Mouse (Mus musculus) embryonic facial prominence, embryonic 11.5 days (tissue): ENCODE data around the gene Cblb. TPM values are rescaled to one million over a fixed set of nuclear protein-coding genes. Genes with fewer than 3 reads are reported as not detected.

Experiments
- ATAC-seq: fragments of 200-750 bp; cut with Nextera tagmentation; replicated peaks from 2 replicates; pipeline ENCODE4 v1.8.0; 2017; ENCODE audit warnings: low read depth; ENCODE audit not compliant: insufficient number of reproducible peaks, low FRiP score, low TSS enrichment
- DNase-seq: peaks from one replicate; pipeline ENCODE4 v3.0.0-alpha.2; 2015; ENCODE audit warnings: low spot score
- H3K27ac ChIP-seq: fragments of 300-500 bp; sonication (generic); replicated peaks from 2 replicates; pipeline ENCODE4 v1.5.1; 2014; ENCODE audit warnings: mild to moderate bottlenecking, low read depth, low read length, control low read depth
- H3K27me3 ChIP-seq: fragments of 300-500 bp; sonication (generic); 2 replicates; pipeline ENCODE4 v1.6.1; 2014; ENCODE audit warnings: mild to moderate bottlenecking, low read length, moderate library complexity, mixed read lengths; ENCODE audit not compliant: control insufficient read depth, insufficient read depth
- H3K36me3 ChIP-seq: fragments of 300-500 bp; sonication (generic); replicated peaks from 2 replicates; pipeline ENCODE4 v1.6.1; 2014; ENCODE audit warnings: low read depth, mild to moderate bottlenecking, low read length, moderate library complexity, mixed read lengths; ENCODE audit not compliant: control insufficient read depth, insufficient read depth
- H3K4me1 ChIP-seq: fragments of 300-500 bp; sonication (generic); 2 replicates; pipeline ENCODE4 v1.6.1; 2014; ENCODE audit warnings: low read length, mixed read lengths; ENCODE audit not compliant: control insufficient read depth, insufficient read depth
- H3K4me2 ChIP-seq: fragments of 300-500 bp; sonication (generic); 2 replicates; pipeline ENCODE4 v1.6.1; 2014; ENCODE audit warnings: low read depth, mild to moderate bottlenecking, control low read depth, low read length, moderate library complexity
- H3K4me3 ChIP-seq: fragments of 300-500 bp; sonication (generic); 2 replicates; pipeline ENCODE4 v1.5.1; 2014; ENCODE audit warnings: low read depth, low read length, control low read depth
- H3K9ac ChIP-seq: fragments of 300-500 bp; sonication (generic); replicated peaks from 2 replicates; pipeline ENCODE4 v1.6.1; 2014; ENCODE audit warnings: mild to moderate bottlenecking, control low read depth, low read length
- H3K9me3 ChIP-seq: fragments of 300-500 bp; sonication (generic); replicated peaks from 2 replicates; pipeline ENCODE4 v1.6.1; 2016; ENCODE audit warnings: mild to moderate bottlenecking, low read length, inconsistent platforms, mixed read lengths; ENCODE audit not compliant: control insufficient read depth
- WGBS: fragments of 180-500 bp; shearing (Covaris S2); extraction: QIAGEN DNeasy Blood & Tissue Kit; methylation state at CpG from one replicate; pipeline ENCODE4 v1.1.7; 2014; 5-methylcytosine and 5-hydroxymethylcytosine counted together
- polyA plus RNA-seq: library from polyadenylated mRNA; unstranded; fragments of >200 nt; fragmentation: Nextera tagmentation; extraction: Ambion mirVana; gene quantifications from 2 replicates; pipeline ENCODE4 v1.2.1, GENCODE M21; 2014

Gene Cblb
- polyA plus RNA-seq, 1 experiment from 2014 or later: 30.0 TPM

DNA sequence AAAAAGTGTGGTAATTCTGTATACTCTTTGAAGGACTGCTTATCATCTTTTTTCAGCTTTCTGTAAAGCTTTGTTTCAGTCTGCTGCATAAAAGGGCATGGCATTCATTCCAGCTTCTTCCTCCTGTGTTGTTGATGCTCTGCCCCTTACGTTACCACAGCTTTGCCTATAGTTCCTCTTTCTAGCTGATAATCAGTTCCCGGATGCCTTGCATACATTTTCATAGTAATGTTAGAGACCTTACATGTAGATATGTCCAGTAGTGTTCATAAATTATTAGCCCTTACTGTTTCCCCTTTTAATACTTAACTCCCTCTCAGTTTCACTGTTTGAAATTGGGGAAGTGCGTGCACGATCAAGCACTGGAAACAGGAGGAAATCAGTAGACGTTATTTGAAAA is 113.8 kb downstream of the Cblb start:
- H3K9ac ChIP-seq: no peak overlapping the region
- ATAC-seq (no peak), DNase-seq (no peak)
- no peaks in the 10 kb centered on the region for H3K9me3 ChIP-seq
- no peaks in the 10 kb centered on the region; the same call in 1 of the 2 replicates for H3K36me3 ChIP-seq
- H3K4me1 ChIP-seq: no peaks in the 10 kb centered on the region
- H3K27me3 ChIP-seq: no peaks in the 10 kb centered on the region
- H3K4me2 ChIP-seq: no peak overlapping the region
- H3K27ac ChIP-seq: no peak overlapping the region
- H3K4me3 ChIP-seq: no peak overlapping the region
- WGBS: 95% methylated on average over 5 of the region's 5 CpGs

DNA sequence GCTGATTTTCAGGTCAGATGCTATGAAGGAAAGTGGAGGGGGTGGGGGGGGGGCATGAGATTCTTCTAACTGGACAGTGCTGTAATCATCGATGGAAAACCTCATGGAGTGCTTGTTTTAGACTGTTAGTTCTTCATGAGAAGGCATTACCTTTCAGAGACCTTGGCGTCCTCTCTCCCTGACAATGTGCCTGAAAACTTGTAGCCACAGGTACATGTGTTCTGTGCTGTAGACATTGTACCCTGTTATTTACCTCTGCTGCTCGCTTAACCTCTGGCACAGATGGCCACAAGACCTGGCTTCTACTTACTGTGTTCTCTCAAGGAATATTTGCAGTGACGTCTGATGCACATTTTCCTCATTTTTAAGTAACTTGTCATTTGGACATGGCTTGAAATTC is 114.5 kb downstream of the Cblb start:
- ATAC-seq: no peak
- Histone ChIP-seq H3K4me3 (no peak overlapping the region), H3K36me3 (no peaks in the 10 kb centered on the region; the same call in 1 of the 2 replicates), H3K9me3 (no peaks in the 10 kb centered on the region), H3K27me3 (no peaks in the 10 kb centered on the region), H3K9ac (no peak overlapping the region), H3K4me1 (no peaks in the 10 kb centered on the region), H3K4me2 (no peak overlapping the region), H3K27ac (no peak overlapping the region)
- no peak for DNase-seq
- 92% methylated on average over 4 of the region's 4 CpGs for WGBS

DNA sequence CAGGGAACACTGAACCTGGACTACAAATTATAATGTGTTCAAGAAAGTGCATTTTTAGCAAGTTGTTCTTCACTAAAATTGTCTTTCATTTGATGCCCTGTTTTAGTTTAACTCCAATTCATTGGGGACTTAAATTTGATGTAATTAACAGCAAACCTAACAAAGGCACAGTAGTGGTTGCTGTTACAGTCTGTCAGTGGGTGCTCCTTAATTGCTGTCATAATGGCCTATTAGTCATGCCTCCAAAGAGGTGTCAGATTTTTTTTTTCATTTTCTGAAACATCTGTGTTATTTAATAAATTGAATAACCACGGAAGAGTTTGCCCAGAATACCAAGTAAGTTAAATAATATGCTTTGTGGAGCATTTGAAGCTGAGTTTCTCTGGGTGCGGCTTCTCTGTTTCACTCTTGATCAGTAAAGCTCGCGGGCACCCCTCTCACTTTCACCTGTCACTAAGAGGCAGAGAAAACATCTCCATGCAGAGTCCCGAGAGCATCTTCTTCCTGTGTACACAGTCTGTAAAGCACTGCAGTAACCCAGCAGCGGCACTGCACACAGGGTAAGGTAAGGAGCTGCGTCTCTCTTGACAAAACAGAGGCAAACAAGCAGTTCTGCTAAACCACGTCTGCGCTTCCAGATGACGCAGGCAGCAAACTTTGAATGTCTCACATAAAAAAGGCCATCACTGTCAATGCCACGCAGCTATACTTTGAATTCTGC is 116.1 kb downstream of the Cblb start:
- Histone ChIP-seq H3K27me3 (no peaks in the 10 kb centered on the region), H3K4me2 (no peak overlapping the region), H3K9ac (no peak overlapping the region), H3K4me1 (no peaks in the 10 kb centered on the region), H3K36me3 (no peaks in the 10 kb centered on the region; the same call in 1 of the 2 replicates), H3K9me3 (no peaks in the 10 kb centered on the region), H3K4me3 (no peak overlapping the region), H3K27ac (no peak overlapping the region)
- DNase-seq (no peak), ATAC-seq (no peak)
- WGBS: 90% methylated on average over 11 of the region's 11 CpGs

DNA sequence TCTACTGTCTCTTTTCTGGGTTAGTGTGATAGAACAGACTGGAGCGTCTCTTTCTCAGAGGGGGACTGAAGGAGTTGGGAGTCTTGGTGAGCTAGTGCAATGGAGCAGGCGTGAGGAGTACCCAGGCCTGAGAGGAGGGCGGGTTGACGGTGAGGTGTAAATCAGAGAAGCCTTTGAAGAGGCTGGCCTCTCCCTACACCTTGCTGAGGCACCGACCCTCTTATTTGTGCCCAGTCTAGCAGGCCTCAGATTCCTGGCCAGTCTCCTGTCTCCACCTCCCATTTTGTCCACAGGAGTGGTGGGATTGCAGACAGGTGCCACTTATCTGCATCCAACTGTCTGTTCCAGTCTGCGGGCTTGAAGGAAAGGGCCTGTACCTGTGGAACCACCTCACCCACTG is 117.0 kb downstream of the Cblb start:
- DNase-seq (no peak), ATAC-seq (no peak)
- 96% methylated on average over 6 of the region's 6 CpGs for WGBS
- Histone ChIP-seq H3K27ac (no peak overlapping the region), H3K9me3 (no peaks in the 10 kb centered on the region), H3K4me1 (no peaks in the 10 kb centered on the region), H3K4me3 (no peak overlapping the region), H3K9ac (no peak overlapping the region), H3K4me2 (no peak overlapping the region), H3K36me3 (no peaks in the 10 kb centered on the region; the same call in 1 of the 2 replicates), H3K27me3 (no peaks in the 10 kb centered on the region)

DNA sequence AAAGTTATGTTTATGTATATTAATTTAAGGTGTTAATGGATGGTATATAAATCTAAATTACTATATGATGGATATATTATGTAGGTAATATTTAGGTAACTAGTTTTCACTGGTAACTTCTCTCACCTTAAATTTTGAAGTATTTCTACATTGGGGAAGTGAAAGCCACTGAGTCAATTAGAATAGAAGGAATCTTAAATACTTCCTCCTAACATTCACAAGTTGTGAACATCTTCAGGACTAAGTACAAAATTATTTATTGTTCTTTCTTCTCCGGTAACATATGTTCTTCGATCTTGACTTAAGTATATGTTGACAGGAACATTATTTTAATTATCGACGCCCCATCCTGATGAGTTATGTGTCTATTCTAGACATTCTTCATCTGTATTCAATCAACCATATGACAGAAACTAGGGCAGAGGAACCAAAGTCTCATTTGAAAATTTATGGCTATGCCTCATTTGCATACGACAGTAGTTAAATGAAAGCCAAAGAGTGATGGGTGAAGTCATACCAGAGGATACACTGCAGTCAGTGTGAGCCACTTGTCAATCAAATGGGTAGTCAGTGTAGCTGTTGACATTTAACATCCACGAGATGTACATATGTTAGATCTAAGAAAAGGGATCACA is 118.2 kb downstream of the Cblb start:
- H3K9me3 ChIP-seq: no peaks in the 10 kb centered on the region
- no peak for DNase-seq
- 90% methylated on average over 6 of the region's 6 CpGs for WGBS
- no peaks in the 10 kb centered on the region for H3K4me1 ChIP-seq
- ATAC-seq: no peak
- H3K4me2 ChIP-seq: no peak overlapping the region
- no peak overlapping the region for H3K4me3 ChIP-seq
- no peak overlapping the region for H3K9ac ChIP-seq
- no peaks in the 10 kb centered on the region for H3K27me3 ChIP-seq
- no peak overlapping the region for H3K27ac ChIP-seq
- no peaks in the 10 kb centered on the region; the same call in 1 of the 2 replicates for H3K36me3 ChIP-seq

DNA sequence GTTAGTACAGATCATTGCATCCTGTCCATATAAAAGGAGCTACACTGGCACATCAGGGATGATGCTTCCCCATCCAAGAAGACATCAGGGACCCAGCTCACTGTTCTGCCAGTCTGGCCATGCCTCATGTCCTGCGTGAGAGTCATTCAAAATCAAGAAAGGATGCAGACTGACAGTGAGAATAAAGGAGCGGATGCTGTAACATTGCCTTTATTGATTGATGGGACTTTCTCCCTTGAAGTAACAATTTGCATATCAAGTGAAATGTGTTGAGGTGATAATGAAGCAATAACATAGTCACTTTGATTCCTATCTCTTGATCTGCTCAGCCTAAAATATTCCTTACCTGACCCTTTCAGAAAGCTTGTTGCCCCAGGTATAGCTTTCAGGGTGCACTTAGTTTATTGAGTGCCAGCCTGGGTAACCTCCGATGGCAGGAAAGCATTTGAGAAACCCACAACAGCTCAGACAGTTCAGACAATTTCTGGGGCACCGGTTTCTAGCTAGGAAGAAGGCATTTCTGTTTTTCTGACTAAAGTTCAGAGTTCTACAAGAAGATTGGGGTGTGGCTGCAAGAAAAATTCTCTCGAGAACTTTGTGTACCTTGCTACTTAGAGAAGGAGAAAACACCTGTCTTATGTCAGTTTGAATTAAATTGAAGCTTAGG is 124.1 kb downstream of the Cblb start:
- H3K9ac ChIP-seq: no peak overlapping the region
- H3K27me3 ChIP-seq: no peaks in the 10 kb centered on the region
- H3K9me3 ChIP-seq: no peaks in the 10 kb centered on the region
- H3K27ac ChIP-seq: no peak overlapping the region
- no peak overlapping the region for H3K4me3 ChIP-seq
- H3K4me2 ChIP-seq: no peak overlapping the region
- 89% methylated on average over 5 of the region's 5 CpGs for WGBS
- ATAC-seq (no peak), DNase-seq (no peak)
- H3K36me3 ChIP-seq: no peaks in the 10 kb centered on the region; the same call in 1 of the 2 replicates
- H3K4me1 ChIP-seq: no peaks in the 10 kb centered on the region

DNA sequence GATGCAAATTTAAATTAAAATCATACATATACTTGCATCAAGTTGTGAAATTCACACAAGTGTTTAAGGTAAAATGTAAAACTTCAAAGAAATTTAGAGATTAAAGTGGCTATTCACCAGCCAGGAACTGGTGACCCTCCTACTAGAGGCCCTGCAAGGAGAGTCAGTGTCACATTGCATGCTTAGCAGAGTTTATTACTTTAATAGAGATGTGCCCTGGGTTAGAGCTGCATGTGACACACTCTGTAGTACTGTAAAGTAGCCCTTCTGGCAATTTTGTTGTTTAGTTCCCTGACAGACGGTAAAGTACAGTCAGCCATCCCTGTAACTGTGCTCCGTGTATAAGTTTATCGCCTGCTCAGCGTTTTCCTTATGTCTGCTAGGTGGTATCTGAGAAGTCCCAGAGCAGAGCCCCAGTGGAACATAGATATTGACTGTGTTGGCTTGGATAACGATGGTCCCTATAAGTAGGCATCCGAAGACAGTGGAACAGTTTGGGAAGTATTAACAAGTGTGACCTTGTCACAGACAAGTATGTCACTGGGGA is 129.0 kb downstream of the Cblb start:
- Histone ChIP-seq H3K4me1 (no peaks in the 10 kb centered on the region), H3K4me2 (no peak overlapping the region), H3K4me3 (no peak overlapping the region), H3K27me3 (no peaks in the 10 kb centered on the region), H3K36me3 (no peaks in the 10 kb centered on the region), H3K27ac (no peak overlapping the region), H3K9me3 (no peaks in the 10 kb centered on the region), H3K9ac (no peak overlapping the region)
- DNase-seq (no peak), ATAC-seq (no peak)
- WGBS: 94% methylated on average over 6 of the region's 6 CpGs

DNA sequence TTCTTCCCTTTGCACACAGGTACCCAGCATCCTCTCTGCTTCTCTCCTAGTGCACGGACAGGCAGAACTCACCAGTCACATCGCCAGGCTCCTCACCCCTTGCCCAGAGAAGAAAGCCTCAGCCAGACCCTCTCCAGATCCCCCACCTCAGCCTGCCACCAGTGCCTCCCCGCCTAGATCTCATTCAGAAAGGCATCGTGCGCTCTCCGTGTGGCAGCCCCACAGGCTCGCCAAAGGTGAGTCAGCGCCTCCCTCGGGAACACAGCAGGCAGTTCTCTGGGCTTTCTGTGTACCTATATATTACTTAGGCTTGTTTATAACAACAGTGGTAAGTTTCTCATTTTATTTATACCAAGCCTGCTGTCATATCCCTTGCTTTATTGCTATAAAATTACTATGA is 133.2 kb downstream of the Cblb start:
- ATAC-seq: no peak; the same call in 1 of the 2 replicates
- Histone ChIP-seq H3K4me3 (no peak overlapping the region), H3K36me3 (peaks cover 4% of the 10 kb centered on the region), H3K27ac (no peak overlapping the region), H3K4me2 (no peak overlapping the region), H3K9ac (no peak overlapping the region), H3K27me3 (no peaks in the 10 kb centered on the region), H3K4me1 (no peaks in the 10 kb centered on the region), H3K9me3 (no peaks in the 10 kb centered on the region)
- no peak for DNase-seq
- 87% methylated on average over 9 of the region's 9 CpGs for WGBS
